Mouse (Mus musculus) thymus, postnatal 36 days (tissue): ENCODE data around the gene Nras.
A peak's percentile ranks its signal among the peaks of the same experiment; 100 is the strongest.

Experiments used
- DNase-seq, 2 experiments: peaks; one replicate each; pipeline ENCODE4 v3.0.0; 2022; ENCODE audit warnings: mixed read lengths in 2 of 2

Gene Nras

DNA sequence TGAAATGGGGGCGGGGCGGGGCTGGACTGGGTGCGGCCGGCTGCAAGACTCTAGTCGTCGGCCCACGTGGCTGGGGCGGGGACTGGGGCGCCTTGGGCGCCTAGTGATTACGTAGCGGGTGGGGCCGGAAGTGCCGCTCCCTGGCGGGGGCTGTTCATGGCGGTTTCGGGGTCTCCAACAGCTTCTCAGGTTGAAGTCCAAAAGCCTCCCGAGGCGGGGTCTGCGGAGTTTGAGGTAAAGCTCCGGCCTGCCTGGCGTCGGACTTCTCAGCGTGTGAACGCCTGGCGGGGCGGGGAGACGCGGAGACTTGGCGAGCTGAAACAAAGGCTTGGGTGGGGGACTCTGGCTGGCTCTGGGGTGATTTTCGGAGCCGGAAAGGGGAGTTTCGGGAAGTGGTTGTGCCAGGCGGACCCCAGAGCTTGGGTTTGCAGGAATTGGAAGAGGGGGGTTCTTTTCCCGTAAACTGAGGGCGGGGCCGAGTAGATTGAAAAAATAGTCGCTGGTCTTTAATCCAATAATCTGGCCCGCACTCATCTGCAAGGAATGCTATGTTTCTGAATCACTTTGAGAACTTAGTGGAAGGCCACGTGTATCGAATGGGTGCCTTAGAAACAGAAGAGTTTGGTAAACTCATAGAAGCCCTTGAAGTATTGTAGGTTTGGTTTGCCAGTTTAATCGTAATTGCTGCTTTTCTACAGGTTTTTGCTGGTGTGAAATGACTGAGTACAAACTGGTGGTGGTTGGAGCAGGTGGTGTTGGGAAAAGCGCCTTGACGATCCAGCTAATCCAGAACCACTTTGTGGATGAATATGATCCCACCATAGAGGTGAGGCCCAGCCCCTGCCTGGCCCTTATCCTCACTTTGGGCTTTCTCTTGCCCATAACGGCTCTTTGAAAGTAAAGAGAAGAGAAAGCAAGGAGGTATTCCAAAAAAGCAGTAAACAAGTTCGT lies at the start of gene Nras:
TSS of gene Nras (plus strand) at position 79 of the 951 bp plus-strand sequence.
- peak; percentile 93 for DNase-seq

DNA sequence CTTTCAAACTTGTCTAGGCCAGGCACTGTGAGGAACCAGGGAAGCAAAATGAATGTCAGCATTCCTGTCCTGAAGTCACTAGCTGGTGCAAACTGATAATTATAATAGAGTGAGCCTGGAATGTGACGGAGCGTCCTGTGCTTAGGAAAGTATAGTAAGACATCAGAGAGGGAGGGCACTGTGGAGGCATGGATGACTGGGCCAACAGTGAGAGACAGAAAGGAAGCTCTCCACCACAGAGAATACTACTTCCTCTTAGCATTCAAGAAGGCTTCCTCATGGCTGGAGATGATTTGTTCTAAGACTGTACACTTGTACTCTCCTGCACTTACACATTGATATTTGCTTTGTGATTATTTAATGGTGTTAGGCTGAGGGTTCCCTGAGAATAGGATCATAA lies 40.7 kb upstream of the Nras start:
- no peak for DNase-seq

DNA sequence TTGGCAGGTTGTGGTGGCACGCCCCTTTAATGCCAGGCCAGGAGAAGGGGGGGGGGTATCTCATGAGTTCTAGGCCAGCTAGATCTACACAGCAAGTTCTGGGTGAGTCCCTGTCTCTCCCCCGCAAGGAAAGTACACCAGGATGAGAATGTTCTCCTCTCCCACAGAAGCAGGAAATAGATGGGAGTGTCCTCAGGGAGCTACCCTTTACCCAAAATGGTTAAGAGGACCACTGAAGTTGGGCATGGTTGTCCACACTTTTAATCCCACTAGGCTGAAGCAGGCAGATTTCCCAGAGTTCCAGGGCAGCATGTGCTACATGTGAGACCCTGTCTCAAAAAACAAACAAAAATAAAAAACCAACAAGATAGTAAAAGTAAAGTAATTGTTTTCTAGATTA lies 38.6 kb upstream of the Nras start:
- no peak for DNase-seq

DNA sequence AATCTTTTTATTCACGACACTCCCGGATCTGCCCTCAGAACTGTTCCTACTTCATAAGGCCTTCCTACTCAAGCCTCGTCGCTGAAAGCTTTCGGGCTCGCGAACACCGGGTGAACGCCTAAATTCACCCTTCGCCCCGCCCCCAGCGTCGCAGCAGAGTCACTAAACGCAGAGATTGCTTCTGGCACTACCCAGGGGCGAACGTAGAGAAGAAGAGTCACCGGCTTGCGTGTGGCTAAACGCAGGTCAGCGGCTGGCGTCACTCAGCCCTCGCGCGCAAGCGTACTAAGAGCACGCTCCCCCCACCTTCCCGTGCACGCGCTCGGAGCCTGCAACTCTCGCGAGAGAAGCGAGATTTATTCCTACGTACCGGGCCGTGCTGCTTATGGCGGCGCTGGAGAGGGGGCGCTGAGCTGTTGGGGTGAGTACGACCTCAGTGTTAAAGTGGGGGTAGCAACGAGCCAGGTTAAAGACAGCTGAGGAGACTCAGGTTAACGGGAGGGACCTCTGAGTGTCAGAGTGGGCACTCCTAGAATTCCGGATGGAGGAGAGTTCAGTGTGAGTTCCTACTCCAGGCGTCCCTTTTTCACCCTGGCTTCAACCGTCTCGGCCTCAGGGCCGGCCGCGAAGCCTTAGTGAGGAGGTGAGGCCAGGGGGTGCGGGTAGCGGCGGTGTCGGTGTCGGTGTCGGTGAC lies 37.7 kb upstream of the Nras start, which contains the start of gene Csde1:
TSS of gene Csde1 (plus strand) at position 178 of the 694 bp plus-strand sequence.
- DNase-seq = peak; percentile 96 to 97

DNA sequence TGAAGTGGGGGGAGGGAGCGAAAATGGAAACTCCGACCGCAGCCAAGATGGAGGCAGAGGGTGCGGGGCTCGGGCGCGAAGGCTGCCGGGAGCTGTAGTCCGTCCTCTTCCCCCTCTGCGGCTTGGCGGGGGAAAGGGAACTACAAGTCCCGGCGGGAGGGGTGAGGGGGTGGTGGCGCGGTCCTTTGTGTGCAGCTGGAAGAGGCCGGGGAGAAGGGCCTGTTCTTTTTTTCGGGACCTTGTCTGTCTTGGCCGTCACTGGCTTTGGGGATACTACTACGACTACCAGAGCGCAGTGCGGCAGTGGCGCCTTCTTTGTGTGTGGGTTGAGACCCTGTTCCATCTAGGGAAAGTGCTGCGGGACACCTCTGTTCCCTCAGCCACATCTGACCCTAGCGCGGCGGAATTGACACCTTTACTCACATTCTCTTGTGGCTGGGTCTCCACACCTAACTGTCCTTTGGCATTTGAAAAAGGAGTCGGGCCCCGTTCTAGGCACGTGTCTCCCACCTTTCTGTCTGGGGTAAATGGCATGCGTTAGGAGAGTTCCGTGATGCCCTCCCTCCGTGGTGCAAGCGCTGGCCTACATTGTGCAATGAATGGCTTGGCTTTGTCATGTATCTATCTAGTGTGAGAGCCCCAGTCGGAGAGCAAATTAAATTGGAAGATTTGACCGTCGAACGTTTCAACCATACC lies 37.0 kb upstream of the Nras start:
- peak; percentile 87 to 91 for DNase-seq

DNA sequence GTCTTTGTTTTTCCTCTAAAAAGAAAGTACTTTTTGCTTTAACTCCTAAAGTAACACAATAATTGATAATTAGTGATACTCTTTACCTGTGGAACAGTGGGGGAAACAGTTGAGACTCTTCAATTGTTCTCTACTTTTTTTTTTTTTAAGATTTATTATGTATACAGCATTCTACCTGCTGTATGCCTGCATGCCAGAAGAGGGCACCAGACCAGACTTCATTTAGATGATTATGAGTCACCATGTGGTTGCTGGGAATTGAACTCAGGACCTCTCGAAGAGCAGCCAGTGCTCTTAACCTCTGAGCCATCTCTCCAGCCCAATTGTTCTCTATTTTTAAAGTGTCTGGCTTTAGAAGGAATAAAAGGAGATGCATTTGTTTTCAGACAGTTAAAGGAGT lies 31.9 kb upstream of the Nras start:
- peak; percentile 16 to 19 for DNase-seq

DNA sequence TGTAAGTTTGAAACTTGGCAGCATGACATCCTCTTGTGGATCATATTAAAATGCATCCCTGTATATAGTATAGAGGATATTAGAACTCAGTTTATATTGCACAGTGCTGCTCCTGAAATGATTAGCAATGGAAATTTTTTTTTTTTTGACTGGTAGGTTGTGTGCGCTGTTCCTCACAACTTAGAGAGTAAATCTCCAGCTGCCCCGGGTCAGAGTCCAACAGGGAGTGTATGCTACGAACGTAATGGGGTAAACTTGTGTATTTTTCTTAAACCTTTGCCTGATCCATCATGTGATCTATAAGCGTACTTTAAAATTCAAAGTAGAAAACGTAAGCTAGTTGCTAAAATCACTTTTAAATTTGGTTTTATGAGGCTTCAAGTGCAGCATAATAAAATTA lies 17.8 kb upstream of the Nras start:
- DNase-seq = no peak

DNA sequence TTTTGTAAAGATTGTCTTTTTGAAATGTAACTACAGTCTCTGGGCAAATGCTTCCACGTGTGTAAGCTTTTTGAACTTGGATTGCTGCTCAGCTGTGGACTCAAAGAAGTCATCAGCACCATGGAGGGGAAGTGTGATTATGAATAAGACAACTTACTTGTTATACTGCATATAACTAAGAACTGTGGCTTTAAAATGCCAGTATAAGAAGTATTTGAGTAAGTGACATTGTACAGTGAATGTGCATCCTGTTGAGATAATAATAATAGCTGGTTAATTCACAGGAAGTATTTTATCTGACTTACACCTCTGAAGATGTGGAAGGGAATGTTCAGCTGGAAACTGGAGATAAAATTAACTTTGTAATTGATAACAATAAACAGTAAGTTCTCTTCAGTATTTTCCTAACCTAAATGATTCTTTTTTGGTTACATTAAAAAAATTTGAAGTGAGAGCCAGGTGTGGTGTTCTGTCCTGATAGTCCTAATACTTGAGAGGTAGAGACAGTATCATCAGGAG lies 17.2 kb upstream of the Nras start:
- DNase-seq = no peak

DNA sequence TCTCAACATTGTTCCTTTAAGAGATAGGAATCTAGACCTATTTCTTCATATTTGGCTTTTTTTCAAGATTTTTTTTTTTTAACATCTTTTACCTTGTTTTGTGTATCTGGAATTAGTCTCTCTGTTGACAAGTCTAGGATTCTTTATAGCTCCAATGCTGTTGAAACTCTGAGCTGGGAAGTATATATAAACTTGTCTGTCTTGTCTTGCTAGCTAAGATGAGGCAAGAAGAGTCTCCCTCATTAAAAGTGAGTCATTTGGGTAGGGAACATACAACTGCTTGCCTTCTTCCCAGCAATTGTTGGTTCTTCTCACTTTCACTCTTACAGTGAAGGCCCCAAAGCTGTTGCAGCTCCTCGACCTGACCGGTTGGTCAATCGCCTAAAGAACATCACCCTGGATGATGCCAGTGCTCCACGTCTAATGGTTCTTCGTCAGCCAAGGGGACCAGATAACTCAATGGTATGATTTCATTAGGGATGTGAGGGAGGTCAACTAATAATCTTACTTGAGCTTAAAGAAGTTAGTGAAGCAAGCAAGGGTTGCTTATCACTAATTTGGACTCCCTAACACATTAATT lies 2.0 kb upstream of the Nras start:
- DNase-seq = no peak

DNA sequence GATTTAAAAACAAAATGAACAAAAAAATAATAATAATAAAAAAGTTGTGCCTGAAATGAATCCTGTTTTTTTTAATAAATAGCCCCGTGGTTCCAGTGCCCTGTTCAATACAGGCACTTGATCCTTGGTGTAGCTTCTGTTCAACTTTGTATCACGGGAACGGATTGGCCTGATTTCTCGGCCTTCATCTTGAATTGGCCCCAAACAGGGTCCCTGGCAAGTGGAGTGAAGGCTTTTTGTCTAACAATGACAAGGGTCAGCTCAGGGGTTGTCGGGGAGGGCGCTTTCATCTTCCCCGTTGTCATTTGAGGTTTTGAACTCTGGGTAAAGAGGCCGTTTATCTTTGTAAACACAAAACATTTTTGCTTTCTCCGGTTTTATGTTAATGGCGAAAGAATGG lies 333 bp upstream of the Nras start:
- DNase-seq = no peak

DNA sequence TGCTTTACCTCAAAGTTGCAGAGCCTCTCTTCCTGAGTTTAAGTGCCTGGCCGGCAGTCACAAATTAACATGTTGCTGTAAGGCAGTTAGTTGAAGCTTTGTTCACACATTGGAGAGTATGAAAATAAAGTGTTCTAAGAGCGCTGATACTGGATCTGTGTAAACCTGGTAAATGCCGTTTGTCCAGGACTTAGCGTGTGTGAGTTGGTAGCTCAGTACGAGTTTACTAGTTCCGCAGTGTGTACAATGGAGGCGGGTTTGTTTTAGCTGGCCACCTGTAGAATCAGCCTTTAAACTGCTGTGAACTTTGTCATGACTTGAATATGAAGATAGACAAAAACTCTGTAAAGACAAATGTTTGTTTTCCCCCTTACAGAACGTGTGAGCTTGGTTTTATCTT lies 8.8 kb downstream of the Nras start:
- DNase-seq = no peak

DNA sequence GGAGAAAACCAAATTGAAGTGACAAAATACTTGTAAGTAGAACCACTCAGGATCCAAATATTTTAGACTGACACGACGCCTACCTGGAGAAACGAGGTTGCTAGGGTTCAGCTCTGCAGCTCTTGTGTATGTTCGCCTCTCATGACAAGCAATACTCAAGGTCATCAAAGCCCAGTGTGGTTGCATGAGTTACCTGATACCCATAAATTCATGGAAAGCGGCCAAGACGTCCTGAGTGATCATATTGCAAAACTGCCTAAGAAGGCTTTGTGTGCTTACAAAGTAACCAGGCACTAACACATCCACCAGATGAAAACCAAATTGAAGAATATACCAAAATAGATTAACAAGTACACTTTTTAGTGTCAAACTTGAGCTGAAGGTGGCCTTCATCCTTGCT lies 10.9 kb downstream of the Nras start:
- DNase-seq = no peak

DNA sequence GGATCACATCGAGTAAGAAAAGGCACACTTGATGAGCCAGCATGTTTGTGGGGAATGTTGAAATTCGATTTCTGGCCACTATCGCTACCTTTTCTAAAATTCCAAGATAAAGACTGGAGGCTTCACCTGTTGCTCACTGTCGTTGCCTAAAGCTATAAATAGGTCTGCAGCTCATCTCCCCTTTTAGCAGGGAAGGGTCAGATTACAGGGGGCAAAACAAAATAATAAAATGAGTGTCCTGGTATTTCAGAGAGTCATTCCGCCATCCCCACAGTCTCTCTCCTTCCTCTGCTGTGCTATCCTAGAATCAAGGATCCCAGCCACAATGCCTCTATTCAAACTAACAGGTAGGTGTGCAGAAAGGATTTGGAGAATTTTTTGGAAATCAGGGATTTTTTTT lies 15.7 kb downstream of the Nras start, which contains the start of gene Ampd1:
TSS of gene Ampd1 (plus strand) at position 244 of the 400 bp plus-strand sequence.
- DNase-seq = no peak

DNA sequence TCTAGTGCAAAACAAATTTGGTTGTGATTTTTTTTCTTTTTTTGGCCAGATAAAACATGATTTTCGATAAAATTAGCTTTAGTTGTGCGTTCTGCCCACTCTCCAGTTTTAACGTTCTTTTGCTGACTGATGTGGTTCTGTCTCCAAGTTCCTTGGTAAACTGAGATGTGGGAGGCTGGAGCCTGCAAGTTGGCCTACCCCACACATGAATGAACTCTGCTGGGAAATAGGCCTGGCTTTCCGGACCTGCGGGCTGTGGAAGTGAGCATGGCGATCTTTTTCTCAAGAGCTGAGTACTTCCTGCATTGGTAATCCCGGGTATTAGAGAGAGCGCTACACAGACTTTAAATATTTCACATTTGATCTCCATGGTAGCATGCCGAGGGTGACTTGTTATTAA lies 17.8 kb downstream of the Nras start:
- DNase-seq = no peak

DNA sequence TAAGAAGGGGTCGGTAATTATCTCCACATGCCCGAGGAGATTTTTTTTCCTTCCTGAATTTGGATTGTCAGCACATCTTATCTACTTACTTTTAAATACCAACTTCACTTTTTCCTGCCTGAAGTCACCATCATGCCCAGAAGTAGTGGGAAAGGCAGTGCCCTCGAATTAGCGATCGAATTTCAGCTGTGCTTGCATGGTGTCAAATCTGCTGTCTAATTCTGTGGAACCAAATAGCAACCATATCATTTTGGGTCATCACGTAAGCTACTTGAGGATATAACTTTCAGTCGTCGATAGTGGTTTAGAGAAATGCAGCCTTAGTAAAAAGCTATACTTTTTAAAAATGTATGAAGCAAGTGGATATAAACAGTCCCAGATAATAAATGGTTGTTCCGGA lies 18.4 kb downstream of the Nras start:
- DNase-seq = no peak

DNA sequence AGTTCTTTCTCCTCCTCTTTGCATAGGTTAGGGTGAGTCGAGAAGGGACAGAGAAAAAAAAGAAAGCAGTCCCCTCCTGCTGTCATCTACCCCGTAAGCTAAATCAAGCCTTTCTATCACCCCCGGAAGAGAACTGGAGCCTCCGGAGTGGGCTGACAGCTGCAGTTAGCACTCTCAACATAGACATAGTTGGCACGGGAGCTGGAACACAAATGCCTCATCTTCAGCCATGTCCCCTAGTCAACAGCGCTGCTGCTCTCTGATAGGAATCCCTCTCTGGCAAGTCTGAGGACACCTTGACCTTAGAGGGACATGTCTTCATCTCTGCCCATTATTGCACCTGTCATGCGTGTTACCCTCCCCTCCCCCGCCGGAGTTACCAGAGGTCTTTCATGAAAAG lies 21.2 kb downstream of the Nras start:
- no peak for DNase-seq

DNA sequence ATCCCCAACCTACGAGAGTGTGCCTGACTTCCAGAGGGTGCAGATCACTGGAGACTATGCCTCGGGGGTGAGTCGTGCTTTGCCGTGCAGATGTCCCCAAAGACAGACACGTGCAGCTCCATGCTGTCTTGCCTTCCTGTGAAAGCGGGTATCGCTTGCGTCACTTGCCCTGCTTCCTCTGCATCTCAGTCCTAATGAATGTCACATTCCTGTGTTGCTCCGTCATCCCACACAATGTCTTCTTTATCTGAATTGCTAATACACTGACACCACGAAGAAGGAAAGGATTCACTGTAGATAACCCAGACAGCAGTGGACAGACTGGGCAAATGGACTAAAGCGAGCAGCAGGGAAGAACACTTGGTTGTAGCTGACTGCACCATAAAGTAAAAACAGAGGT lies 23.0 kb downstream of the Nras start:
- DNase-seq = no peak

DNA sequence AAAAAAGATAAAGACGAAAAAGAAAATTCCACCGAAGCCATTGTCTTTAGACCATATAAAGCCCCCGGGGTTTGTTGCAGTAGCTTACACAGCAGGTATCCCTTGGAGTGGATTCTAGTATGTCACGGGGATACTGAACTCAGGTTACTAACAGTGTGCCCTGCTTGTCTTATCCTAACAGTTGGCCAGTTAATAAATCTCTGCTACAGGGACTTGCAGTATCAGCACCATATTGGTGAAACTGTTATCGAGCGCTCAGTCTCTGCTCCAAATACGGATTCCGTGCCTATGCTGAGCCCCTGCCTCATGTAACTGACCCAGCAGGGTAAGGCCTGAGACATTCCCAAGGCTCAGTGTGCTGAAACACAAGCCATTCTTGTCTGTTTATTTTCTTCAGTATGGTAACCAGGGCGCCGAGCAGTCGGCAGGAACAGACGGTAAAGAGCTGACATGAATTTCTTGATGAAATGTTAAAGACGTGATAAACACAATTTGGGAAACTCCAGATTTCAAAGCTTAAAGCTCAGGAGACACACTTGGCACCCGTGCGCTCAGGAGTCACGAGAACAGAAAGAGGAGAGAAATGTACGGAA lies 23.9 kb downstream of the Nras start:
- no peak for DNase-seq

DNA sequence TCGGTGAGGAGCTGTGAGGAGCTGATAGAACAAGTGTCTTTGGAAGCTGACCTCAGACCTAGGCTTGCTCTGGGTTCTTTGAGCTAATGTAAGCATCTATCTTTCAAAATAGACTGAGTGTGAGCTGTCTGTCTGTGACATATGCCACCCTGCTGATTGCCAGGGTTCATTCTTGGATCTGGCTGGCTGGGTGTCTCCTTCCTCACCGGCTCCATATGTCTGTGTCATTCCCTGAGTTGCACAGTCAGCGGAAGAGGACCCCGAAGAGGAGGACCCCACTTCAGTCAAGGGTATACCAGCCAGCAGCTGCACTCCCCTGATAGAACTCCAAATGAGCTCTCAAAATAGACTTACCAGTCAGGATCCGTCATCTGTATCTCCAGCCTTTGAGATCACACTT lies 24.7 kb downstream of the Nras start:
- no peak for DNase-seq

DNA sequence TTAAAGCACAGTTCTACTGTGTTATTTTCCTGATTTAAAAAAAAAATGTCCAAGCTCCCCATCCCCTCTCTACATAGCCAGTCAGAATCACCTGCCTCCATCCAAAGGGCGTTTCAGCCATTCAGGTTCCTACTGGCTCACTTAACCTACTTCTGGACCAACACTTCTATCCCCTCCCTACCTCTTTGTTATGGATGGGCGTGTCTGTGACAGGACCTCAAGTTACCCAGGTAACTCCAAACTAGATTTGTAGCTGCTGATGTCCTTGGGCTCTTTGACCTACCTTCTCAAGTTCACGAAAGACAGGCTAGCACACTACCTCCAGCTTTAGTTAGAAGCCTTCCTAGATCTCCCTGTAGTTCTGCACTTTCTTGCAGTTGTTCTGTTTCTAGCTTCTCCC lies 27.9 kb downstream of the Nras start:
- no peak for DNase-seq

DNA sequence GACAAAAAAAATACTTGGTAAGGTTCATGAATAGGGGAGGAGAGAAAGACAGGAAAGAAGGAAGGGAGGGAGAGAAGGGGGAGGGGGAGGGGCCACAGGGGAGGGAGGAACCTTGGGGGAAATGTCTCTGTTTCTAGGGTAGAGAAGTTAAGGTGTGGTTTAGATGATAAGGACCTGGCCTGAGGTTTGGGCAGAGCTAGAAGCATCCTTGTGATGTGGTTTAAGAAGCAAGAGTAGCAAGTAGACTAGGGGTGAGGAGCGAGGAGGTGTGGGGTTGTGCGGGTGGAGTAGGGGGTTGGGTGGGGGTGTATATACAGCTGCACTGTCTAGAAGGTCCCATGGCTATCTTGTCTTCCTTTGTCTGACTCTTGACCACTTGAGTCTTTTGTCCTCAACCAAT lies 33.7 kb downstream of the Nras start:
- peak; percentile 27 to 57 for DNase-seq

DNA sequence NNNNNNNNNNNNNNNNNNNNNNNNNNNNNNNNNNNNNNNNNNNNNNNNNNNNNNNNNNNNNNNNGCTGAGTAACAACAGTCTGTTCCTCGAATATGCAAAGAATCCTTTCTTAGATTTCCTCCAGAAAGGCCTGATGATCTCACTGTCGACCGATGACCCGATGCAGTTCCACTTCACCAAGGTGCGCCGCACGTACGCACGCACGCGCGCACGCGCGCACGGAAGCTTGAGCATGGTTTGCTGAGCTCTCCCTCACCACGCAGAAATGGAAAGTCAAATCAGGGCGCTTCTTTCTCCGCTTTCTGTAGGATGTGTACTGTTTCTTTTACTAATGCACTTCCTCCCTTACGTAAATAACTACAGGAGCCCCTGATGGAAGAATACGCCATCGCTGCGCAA lies 40.6 kb downstream of the Nras start:
- DNase-seq = no peak
